Mouse (Mus musculus) heart, embryonic 14.5 days (tissue): Measurements from ENCODE around the gene Ptpru. TPM values are rescaled to one million over a fixed set of nuclear protein-coding genes. Genes with fewer than 3 reads are reported as not detected.

ENCODE experiments used
- ATAC-seq: fragments of 200-750 bp; cut with Nextera tagmentation; 2 replicates; pipeline ENCODE4 v1.8.0; 2017; ENCODE audit warnings: low read depth, moderate TSS enrichment; ENCODE audit not compliant: insufficient number of reproducible peaks, insufficient read depth, low FRiP score
- H3K27ac ChIP-seq, 2 experiments: fragments of 200-500 bp in 1 of 2; fragments of 300-500 bp in 1 of 2; sonication (generic) in 1 of 2; replicated peaks in 1 of 2; 2 replicates each; pipeline ENCODE4 v1.5.1; 2012 to 2014; ENCODE audit warnings: low read depth in 2 of 2, low read length in 2 of 2, control low read depth in 1 of 2, mild to moderate bottlenecking in 1 of 2, mixed read lengths in 1 of 2; ENCODE audit not compliant: control insufficient read depth in 1 of 2, insufficient read depth in 1 of 2
- H3K27me3 ChIP-seq: fragments of 300-500 bp; sonication (generic); 2 replicates; pipeline ENCODE4 v1.6.1; 2014; ENCODE audit warnings: mild to moderate bottlenecking, low read length, control low read depth; ENCODE audit not compliant: control insufficient read depth, insufficient read depth
- H3K36me3 ChIP-seq: fragments of 300-500 bp; sonication (generic); 2 replicates; pipeline ENCODE4 v1.6.1; 2014; ENCODE audit warnings: mild to moderate bottlenecking, control low read depth, low read length, mixed read lengths; ENCODE audit not compliant: control insufficient read depth, insufficient read depth
- H3K4me1 ChIP-seq, 2 experiments: fragments of 200-500 bp in 1 of 2; fragments of 300-500 bp in 1 of 2; sonication (generic) in 1 of 2; 2 replicates each; pipeline ENCODE4 v1.6.1; 2012 to 2014; ENCODE audit warnings: low read length in 2 of 2, control low read depth in 1 of 2, mixed read lengths in 1 of 2; ENCODE audit not compliant: control insufficient read depth in 2 of 2, insufficient read depth in 2 of 2
- H3K4me2 ChIP-seq: fragments of 300-500 bp; sonication (generic); 2 replicates; pipeline ENCODE4 v1.6.1; 2014; ENCODE audit warnings: mild to moderate bottlenecking, low read length
- H3K4me3 ChIP-seq, 2 experiments: fragments of 200-500 bp in 1 of 2; fragments of 300-500 bp in 1 of 2; sonication (generic) in 1 of 2; 2 replicates each; pipeline ENCODE4 v1.5.1; 2012 to 2014; ENCODE audit warnings: low read length in 2 of 2, mild to moderate bottlenecking in 2 of 2, control low read depth in 1 of 2, low read depth in 1 of 2, moderate library complexity in 1 of 2; ENCODE audit not compliant: control insufficient read depth in 1 of 2, insufficient read depth in 1 of 2
- H3K9ac ChIP-seq: fragments of 300-500 bp; sonication (generic); 2 replicates; pipeline ENCODE4 v1.6.1; 2014; ENCODE audit warnings: mild to moderate bottlenecking, low read length
- H3K9me3 ChIP-seq: fragments of 300-500 bp; sonication (generic); 2 replicates; pipeline ENCODE4 v1.6.1; 2016; ENCODE audit warnings: low read length, control low read depth; ENCODE audit not compliant: control insufficient read depth
- WGBS: fragments of 180-500 bp; shearing (Covaris S2); extraction: QIAGEN DNeasy Blood & Tissue Kit; methylation state at CpG from one replicate; pipeline ENCODE4 v1.1.7; 2014; 5-methylcytosine and 5-hydroxymethylcytosine counted together
- polyA plus RNA-seq: library from polyadenylated mRNA; unstranded; fragments of >200 nt; fragmentation: Nextera tagmentation; extraction: Ambion mirVana; gene quantifications from 2 replicates; pipeline ENCODE4 v1.2.1, GENCODE M21; 2014

The Ptpru gene
- polyA plus RNA-seq, 1 experiment from 2014 or later: 1.2 TPM

GRCm38 (mm10) chr4:131781023-131781422, 57.1 kb downstream of the Ptpru start:
- Histone ChIP-seq H3K4me1 (peaks cover 8 to 16% of the 10 kb centered on the region in 2 experiments; a peak in 2 of 4 replicates), H3K4me3 (no peak overlapping the region), H3K4me2 (no peak overlapping the region), H3K27me3 (no peaks in the 10 kb centered on the region), H3K9ac (no peak overlapping the region), H3K9me3 (no peaks in the 10 kb centered on the region), H3K36me3 (no peaks in the 10 kb centered on the region), H3K27ac (no peak overlapping the region)
- WGBS: 34% methylated on average over 3 of the region's 3 CpGs
- ATAC-seq: no peak

- Histone ChIP-seq H3K9me3 (no peaks in the 10 kb centered on the region), H3K4me1 (peaks cover 8 to 16% of the 10 kb centered on the region in 2 experiments; a peak in 2 of 4 replicates), H3K9ac (no peak overlapping the region), H3K4me2 (no peak overlapping the region), H3K27me3 (no peaks in the 10 kb centered on the region), H3K4me3 (no peak overlapping the region), H3K27ac (no peak overlapping the region), H3K36me3 (no peaks in the 10 kb centered on the region)
- ATAC-seq: no peak
- WGBS: 82% methylated on average over 14 of the region's 14 CpGs
These were observed 59.3 kb downstream of the Ptpru start for GRCm38 (mm10) chr4:131778616-131779275.

- H3K9ac ChIP-seq: no peak overlapping the region
- H3K4me2 ChIP-seq: no peak overlapping the region
- WGBS: 65% methylated on average over 11 of the region's 11 CpGs
- no peak for ATAC-seq
- no peaks in the 10 kb centered on the region for H3K9me3 ChIP-seq
- no peak overlapping the region for H3K4me3 ChIP-seq
- H3K4me1 ChIP-seq: no peaks in the 10 kb centered on the region
- no peak overlapping the region for H3K27ac ChIP-seq
- H3K36me3 ChIP-seq: no peaks in the 10 kb centered on the region
- no peaks in the 10 kb centered on the region for H3K27me3 ChIP-seq
These were observed 66.7 kb downstream of the Ptpru start for GRCm38 (mm10) chr4:131771384-131771783.

GRCm38 (mm10) chr4:131763911-131764310, 74.2 kb downstream of the Ptpru start:
- 84% methylated on average over 7 of the region's 7 CpGs for WGBS

GRCm38 (mm10) chr4:131763479-131763878, 74.6 kb downstream of the Ptpru start:
- WGBS: 64% methylated on average over 3 of the region's 3 CpGs
- no peaks in the 10 kb centered on the region for H3K27me3 ChIP-seq
- H3K4me2 ChIP-seq: no peak overlapping the region
- H3K4me3 ChIP-seq: no peak overlapping the region
- H3K9ac ChIP-seq: no peak overlapping the region
- no peaks in the 10 kb centered on the region for H3K36me3 ChIP-seq
- no peaks in the 10 kb centered on the region for H3K9me3 ChIP-seq
- ATAC-seq: no peak
- H3K27ac ChIP-seq: no peak overlapping the region
- H3K4me1 ChIP-seq: no peaks in the 10 kb centered on the region

More at GRCm38 (mm10) chr4:131763911-131764310, 74.2 kb downstream of the Ptpru start:
- H3K4me1 ChIP-seq: no peaks in the 10 kb centered on the region
- H3K9me3 ChIP-seq: no peaks in the 10 kb centered on the region
- H3K4me2 ChIP-seq: no peak overlapping the region
- H3K9ac ChIP-seq: no peak overlapping the region
- H3K27ac ChIP-seq: no peak overlapping the region
- no peak overlapping the region for H3K4me3 ChIP-seq
- no peaks in the 10 kb centered on the region for H3K27me3 ChIP-seq
- ATAC-seq: no peak
- H3K36me3 ChIP-seq: no peaks in the 10 kb centered on the region

GRCm38 (mm10) chr4:131762211-131762784, 75.8 kb downstream of the Ptpru start:
- 76% methylated on average over 8 of the region's 8 CpGs for WGBS
- ATAC-seq: no peak
- Histone ChIP-seq H3K4me3 (no peak overlapping the region), H3K4me1 (no peaks in the 10 kb centered on the region), H3K4me2 (no peak overlapping the region), H3K36me3 (no peaks in the 10 kb centered on the region), H3K9me3 (no peaks in the 10 kb centered on the region), H3K27ac (no peak overlapping the region), H3K27me3 (no peaks in the 10 kb centered on the region), H3K9ac (no peak overlapping the region)

GRCm38 (mm10) chr4:131752204-131752837, 85.8 kb downstream of the Ptpru start:
- Histone ChIP-seq H3K9ac (no peak overlapping the region), H3K9me3 (no peaks in the 10 kb centered on the region), H3K4me1 (no peaks in the 10 kb centered on the region), H3K4me2 (no peak overlapping the region), H3K27me3 (no peaks in the 10 kb centered on the region), H3K4me3 (no peak overlapping the region), H3K27ac (no peak overlapping the region), H3K36me3 (no peaks in the 10 kb centered on the region)
- no peak for ATAC-seq
- WGBS: 55% methylated on average over 8 of the region's 10 CpGs
